Mouse (Mus musculus) neural tube, embryonic 11.5 days (tissue): ENCODE measurements around the gene Atxn1. TPM values are rescaled to one million over a fixed set of nuclear protein-coding genes. Genes with fewer than 3 reads are reported as not detected.

Experiments
- ATAC-seq: fragments of 200-750 bp; cut with Nextera tagmentation; 2 replicates; pipeline ENCODE4 v1.8.0; 2017; ENCODE audit warnings: moderate number of reproducible peaks, mild to moderate bottlenecking, moderate TSS enrichment, moderate library complexity; ENCODE audit not compliant: insufficient read depth, low FRiP score, low TSS enrichment
- DNase-seq: peaks from one replicate; pipeline ENCODE4 v3.0.0-alpha.2; 2015; ENCODE audit warnings: low spot score
- H3K27ac ChIP-seq: fragments of 300-500 bp; sonication (generic); 2 replicates; pipeline ENCODE4 v1.5.1; 2014; ENCODE audit warnings: low read depth, mild to moderate bottlenecking, low read length
- H3K27me3 ChIP-seq: fragments of 300-500 bp; sonication (generic); 2 replicates; pipeline ENCODE4 v1.6.1; 2014; ENCODE audit warnings: mild to moderate bottlenecking, low read length, mixed read lengths; ENCODE audit not compliant: control insufficient read depth, insufficient read depth
- H3K36me3 ChIP-seq: fragments of 300-500 bp; sonication (generic); 2 replicates; pipeline ENCODE4 v1.6.1; 2014; ENCODE audit warnings: mild to moderate bottlenecking, low read length, moderate library complexity, mixed read lengths; ENCODE audit not compliant: control insufficient read depth, insufficient read depth
- H3K4me1 ChIP-seq: fragments of 300-500 bp; sonication (generic); 2 replicates; pipeline ENCODE4 v1.6.1; 2014; ENCODE audit warnings: low read length, mixed read lengths; ENCODE audit not compliant: control insufficient read depth, insufficient read depth
- H3K4me2 ChIP-seq: fragments of 300-500 bp; sonication (generic); 2 replicates; pipeline ENCODE4 v1.6.1; 2014; ENCODE audit warnings: low read depth, mild to moderate bottlenecking, moderate library complexity
- H3K4me3 ChIP-seq: fragments of 300-500 bp; sonication (generic); 2 replicates; pipeline ENCODE4 v1.5.1; 2014; ENCODE audit warnings: low read depth, low read length
- H3K9ac ChIP-seq: fragments of 300-500 bp; sonication (generic); 2 replicates; pipeline ENCODE4 v1.6.1; 2014; ENCODE audit warnings: mild to moderate bottlenecking, low read length
- H3K9me3 ChIP-seq: fragments of 300-500 bp; sonication (generic); 2 replicates; pipeline ENCODE4 v1.6.1; 2016; ENCODE audit warnings: low read length; ENCODE audit not compliant: control insufficient read depth
- WGBS: fragments of 180-500 bp; shearing (Covaris S2); extraction: QIAGEN DNeasy Blood & Tissue Kit; methylation state at CpG from one replicate; pipeline ENCODE4 v1.1.7; 2014; 5-methylcytosine and 5-hydroxymethylcytosine counted together
- polyA plus RNA-seq: library from polyadenylated mRNA; unstranded; fragments of >200 nt; fragmentation: Nextera tagmentation; extraction: Ambion mirVana; gene quantifications from 2 replicates; pipeline ENCODE4 v1.2.1, GENCODE M21; 2014

Atxn1 gene
- polyA plus RNA-seq, 1 experiment from 2014 or later, result 1.1 TPM

DNA sequence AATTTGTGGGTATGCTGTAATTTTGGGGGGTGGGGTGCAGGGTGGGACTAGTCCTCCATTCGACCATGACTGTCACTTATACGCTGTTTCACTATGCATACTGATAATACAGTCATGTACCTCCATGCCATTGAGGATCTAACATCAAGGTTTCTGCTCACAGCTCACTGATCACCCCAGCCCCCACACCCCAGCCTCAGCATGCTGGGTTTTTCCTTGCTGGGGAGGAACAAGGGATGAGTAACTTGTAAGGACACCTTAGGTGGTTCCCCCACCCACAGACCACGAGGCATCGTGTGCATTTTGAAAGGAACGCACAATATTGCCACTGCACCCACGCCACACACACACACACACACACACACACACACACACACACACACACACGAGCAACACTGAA lies 79.9 kb downstream of the Atxn1 start:
- 87% methylated on average over 7 of the region's 7 CpGs for WGBS
- Histone ChIP-seq H3K27ac (no peak overlapping the region), H3K4me2 (no peak overlapping the region), H3K4me1 (no peaks in the 10 kb centered on the region), H3K9me3 (no peaks in the 10 kb centered on the region), H3K9ac (no peak overlapping the region), H3K27me3 (no peaks in the 10 kb centered on the region), H3K4me3 (no peak overlapping the region), H3K36me3 (no peaks in the 10 kb centered on the region)
- DNase-seq (no peak), ATAC-seq (no peak)

- Histone ChIP-seq H3K9me3 (no peaks in the 10 kb centered on the region), H3K36me3 (no peaks in the 10 kb centered on the region), H3K27me3 (no peaks in the 10 kb centered on the region), H3K4me2 (no peak overlapping the region), H3K4me3 (no peak overlapping the region), H3K27ac (no peak overlapping the region), H3K9ac (no peak overlapping the region), H3K4me1 (no peaks in the 10 kb centered on the region; the same call in 1 of the 2 replicates)
- ATAC-seq (no peak), DNase-seq (no peak)
- WGBS, result 79% methylated on average over 10 of the region's 10 CpGs
Observed at GRCm38 (mm10) chr13:45883791-45884238, 81.0 kb downstream of the Atxn1 start.

GRCm38 (mm10) chr13:45882976-45883440 lies 81.8 kb downstream of the Atxn1 start:
- no peaks in the 10 kb centered on the region for H3K9me3 ChIP-seq
- no peak for ATAC-seq
- WGBS, result 55% methylated on average over 3 of the region's 3 CpGs
- H3K4me2 ChIP-seq, result no peak overlapping the region
- no peak for DNase-seq
- H3K36me3 ChIP-seq, result no peaks in the 10 kb centered on the region
- H3K4me1 ChIP-seq, result no peaks in the 10 kb centered on the region; the same call in 1 of the 2 replicates
- H3K4me3 ChIP-seq, result no peak overlapping the region
- no peaks in the 10 kb centered on the region for H3K27me3 ChIP-seq
- H3K27ac ChIP-seq, result no peak overlapping the region
- no peak overlapping the region for H3K9ac ChIP-seq

DNA sequence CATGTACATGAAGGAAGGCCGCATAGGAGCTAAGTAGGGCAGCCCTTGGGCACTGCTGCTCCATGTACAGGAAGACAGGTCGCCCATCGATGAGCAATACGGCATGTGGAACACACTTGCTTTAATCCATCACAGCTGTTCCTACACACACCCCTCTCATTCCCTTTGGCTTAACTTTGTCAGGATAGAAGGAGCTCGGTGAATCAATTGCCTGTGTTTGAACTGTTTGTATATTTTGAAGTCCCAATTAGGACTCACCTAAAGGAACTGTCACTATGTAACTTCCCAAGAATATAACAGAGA lies 84.3 kb downstream of the Atxn1 start:
- H3K4me2 ChIP-seq, result no peak overlapping the region
- H3K27me3 ChIP-seq, result no peaks in the 10 kb centered on the region
- H3K9ac ChIP-seq, result no peak overlapping the region
- ATAC-seq (no peak), DNase-seq (no peak)
- no peak overlapping the region for H3K4me3 ChIP-seq
- 77% methylated on average over 5 of the region's 5 CpGs for WGBS
- no peaks in the 10 kb centered on the region for H3K36me3 ChIP-seq
- H3K27ac ChIP-seq, result no peak overlapping the region
- no peaks in the 10 kb centered on the region; the same call in 1 of the 2 replicates for H3K4me1 ChIP-seq
- H3K9me3 ChIP-seq, result no peaks in the 10 kb centered on the region

- H3K27me3 ChIP-seq, result no peaks in the 10 kb centered on the region
- ATAC-seq, result no peak
Observed at GRCm38 (mm10) chr13:45879746-45880542, 84.9 kb downstream of the Atxn1 start.

GRCm38 (mm10) chr13:45876939-45877338 lies 87.9 kb downstream of the Atxn1 start:
- WGBS, result 75% methylated on average over 5 of the region's 5 CpGs
- H3K27me3 ChIP-seq, result no peaks in the 10 kb centered on the region

More at GRCm38 (mm10) chr13:45879746-45880542, 84.9 kb downstream of the Atxn1 start:
- no peak overlapping the region for H3K9ac ChIP-seq
- H3K4me3 ChIP-seq, result no peak overlapping the region
- H3K27ac ChIP-seq, result no peak overlapping the region
- H3K4me2 ChIP-seq, result no peak overlapping the region
- DNase-seq, result no peak
- WGBS, result 73% methylated on average over 14 of the region's 14 CpGs
- no peaks in the 10 kb centered on the region; the same call in 1 of the 2 replicates for H3K4me1 ChIP-seq
- no peaks in the 10 kb centered on the region for H3K9me3 ChIP-seq
- H3K36me3 ChIP-seq, result no peaks in the 10 kb centered on the region

GRCm38 (mm10) chr13:45876368-45876760 lies 88.4 kb downstream of the Atxn1 start:
- Histone ChIP-seq H3K4me2 (no peak overlapping the region), H3K9ac (no peak overlapping the region), H3K27ac (no peak overlapping the region), H3K9me3 (no peaks in the 10 kb centered on the region), H3K36me3 (no peaks in the 10 kb centered on the region), H3K4me3 (no peak overlapping the region), H3K27me3 (no peaks in the 10 kb centered on the region), H3K4me1 (no peaks in the 10 kb centered on the region; the same call in 1 of the 2 replicates)
- DNase-seq, result no peak
- no peak for ATAC-seq
- 89% methylated on average over 2 of the region's 2 CpGs for WGBS

More at GRCm38 (mm10) chr13:45876939-45877338, 87.9 kb downstream of the Atxn1 start:
- H3K9me3 ChIP-seq, result no peaks in the 10 kb centered on the region
- ATAC-seq, result no peak
- no peak overlapping the region for H3K4me2 ChIP-seq
- no peak overlapping the region for H3K27ac ChIP-seq
- H3K4me3 ChIP-seq, result no peak overlapping the region
- no peak overlapping the region for H3K9ac ChIP-seq
- DNase-seq, result no peak
- no peaks in the 10 kb centered on the region for H3K36me3 ChIP-seq
- H3K4me1 ChIP-seq, result no peaks in the 10 kb centered on the region; the same call in 1 of the 2 replicates

DNA sequence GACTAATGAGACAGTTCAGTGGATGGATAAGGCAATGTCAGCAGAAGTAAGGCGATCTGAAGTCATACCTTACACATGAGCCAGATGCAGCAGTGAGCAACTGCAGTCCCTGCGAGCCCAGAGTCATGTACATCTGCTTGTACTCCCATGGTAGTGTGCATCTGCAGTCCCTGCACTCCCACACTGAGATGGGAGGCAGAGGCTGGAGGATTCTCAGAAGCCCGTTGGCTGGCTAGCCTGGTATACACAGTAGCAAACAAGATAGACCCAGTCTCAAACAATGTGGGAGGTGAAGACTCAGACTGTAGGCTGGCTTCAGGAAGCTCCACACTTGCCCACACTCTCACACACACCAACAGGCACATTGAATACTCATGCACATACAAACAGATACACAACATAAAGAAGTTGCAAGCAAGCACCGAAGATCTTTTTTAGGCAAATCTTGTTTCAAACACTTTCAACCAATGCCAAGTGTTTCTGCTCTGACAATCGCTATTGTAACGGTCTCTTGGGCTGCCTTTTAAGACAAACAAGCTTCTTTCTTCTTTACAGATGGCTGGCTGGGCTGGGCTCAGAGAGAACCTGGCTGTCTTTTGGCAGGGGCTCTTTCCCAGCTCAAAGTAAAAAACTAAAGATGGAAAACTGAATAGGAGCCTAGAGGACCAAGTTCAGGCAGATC lies 89.0 kb downstream of the Atxn1 start:
- Histone ChIP-seq H3K27ac (no peak overlapping the region), H3K4me2 (no peak overlapping the region), H3K9me3 (no peaks in the 10 kb centered on the region), H3K9ac (no peak overlapping the region), H3K36me3 (no peaks in the 10 kb centered on the region), H3K4me1 (no peaks in the 10 kb centered on the region; the same call in 1 of the 2 replicates), H3K4me3 (no peak overlapping the region), H3K27me3 (no peaks in the 10 kb centered on the region)
- DNase-seq (no peak), ATAC-seq (no peak)
- 87% methylated on average over 6 of the region's 6 CpGs for WGBS
